Mouse (Mus musculus): ENCODE data around the gene Ralgps1.
"Not testable (repeated sequence)": the region's sequence is repeated elsewhere in the genome, so short reads cannot be mapped to it uniquely, and the experiment has no call there.

The Ralgps1 gene

DNA sequence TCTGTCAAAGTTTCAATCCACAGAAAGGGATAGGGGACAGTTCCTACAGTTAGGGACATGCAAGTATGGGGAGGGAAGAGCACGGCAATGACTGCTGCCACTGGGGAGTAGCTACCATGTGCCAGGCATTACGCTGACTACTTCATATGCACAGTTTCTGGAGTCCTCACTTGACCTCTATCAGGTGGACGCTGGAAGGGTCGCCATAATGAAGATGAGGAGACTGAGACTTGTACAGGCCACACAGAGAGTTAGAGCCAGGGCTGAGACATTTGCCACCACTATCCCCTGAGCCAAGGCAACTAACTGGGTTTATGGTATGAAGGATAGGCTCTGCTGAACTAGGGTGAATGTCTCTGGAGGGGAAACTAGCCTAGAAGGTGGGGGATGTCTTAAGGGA is 233.6 kb downstream of the Ralgps1 start:
- no peak for DNase-seq (ENCODE audit: extremely low spot score, low spot score)

DNA sequence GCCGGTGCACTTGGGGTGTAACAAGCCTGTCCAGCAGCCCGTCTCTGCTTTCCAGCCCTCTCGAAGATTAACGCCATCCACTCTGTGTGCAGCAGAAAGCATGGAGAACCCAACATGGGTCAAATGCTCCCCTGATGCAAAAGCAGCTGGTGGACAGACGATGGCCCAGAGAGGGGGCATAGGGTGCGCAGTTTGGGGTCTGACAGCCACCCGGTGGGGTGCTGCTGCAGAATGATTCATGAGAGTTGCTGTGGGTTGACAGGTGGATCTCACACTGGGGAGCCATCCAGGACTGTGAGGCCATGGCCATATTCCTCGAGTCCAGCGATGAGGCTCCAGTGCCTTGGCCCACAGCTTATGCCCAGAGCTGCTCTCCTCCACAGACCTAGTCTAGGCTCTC is 234.0 kb downstream of the Ralgps1 start:
- no peak for DNase-seq (ENCODE audit: extremely low spot score, low spot score)

DNA sequence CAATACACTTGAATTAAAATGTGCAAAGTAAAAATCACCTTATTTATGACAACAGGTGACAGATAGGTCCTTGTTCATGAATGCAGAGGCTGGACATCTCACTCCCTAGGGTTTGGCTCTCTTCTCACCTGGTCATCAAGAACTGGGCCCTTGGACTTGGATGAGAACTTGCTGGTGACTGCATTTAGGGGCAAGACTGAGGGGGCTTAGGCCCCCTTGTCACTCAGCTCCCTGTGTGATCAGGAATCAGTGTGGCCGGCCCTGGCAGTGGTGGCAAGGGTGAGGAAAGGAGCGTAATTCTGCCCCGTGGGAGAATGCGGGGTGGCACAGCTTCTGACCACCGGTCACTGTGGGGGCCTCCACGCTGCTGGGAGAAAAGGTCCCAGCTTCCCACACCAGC is 234.9 kb downstream of the Ralgps1 start:
- no peak for DNase-seq (ENCODE audit: extremely low spot score, low spot score)

DNA sequence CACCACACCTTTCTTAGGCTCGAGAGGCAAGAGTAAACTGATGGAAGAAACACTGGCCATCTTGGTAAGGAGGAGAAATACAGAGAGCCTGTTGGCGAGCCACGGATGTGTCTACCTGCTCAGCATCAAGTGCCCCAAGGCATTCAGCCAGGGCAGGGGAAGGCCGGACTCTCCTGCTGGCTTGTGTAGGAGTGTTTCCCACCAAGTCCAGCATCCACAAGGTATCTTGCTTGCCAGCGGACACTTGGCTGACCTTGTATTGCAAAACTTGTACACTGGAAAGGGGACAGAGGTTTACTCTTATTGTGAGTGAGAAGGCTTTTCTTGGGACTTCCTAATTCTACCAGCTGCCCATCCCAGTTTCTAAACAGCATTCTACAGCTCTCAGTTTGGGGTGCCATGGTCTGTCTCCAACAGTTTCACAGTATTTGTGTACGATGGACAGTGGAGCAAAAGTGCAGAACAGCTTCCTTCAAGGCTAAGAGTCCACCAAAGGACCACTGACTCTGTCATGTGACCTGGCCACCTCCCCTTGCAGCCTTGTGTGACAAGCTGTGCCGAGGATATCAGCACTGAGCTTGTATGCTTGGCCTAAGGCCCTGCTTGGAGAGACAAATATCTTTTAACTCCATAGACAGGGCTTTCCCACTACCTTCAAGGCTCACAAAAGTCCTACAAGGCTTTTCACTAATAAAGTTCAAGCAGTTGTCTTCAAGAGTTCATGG is 236.4 kb downstream of the Ralgps1 start:
- DNase-seq (ENCODE audit: extremely low spot score, low spot score): no peak

DNA sequence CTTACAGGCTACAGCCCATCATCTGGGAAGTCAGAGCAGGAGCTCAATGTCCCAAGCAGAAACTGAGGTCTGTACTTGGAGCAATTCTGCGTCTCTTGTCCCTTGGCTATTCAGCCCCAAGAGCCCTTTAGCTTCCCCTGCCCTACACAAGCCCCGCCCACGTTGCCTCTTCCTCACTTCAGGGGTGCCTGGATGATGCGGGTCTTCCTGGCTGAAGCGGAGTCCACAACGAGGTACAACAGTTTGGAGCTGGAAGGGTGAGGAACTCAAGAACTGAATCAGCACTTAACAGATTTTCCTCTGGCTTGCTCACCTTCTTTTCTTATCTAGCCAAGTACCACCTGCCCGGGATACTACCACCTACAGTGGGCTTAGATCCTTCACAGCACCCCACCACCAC is 239.0 kb downstream of the Ralgps1 start:
- no peak for DNase-seq (ENCODE audit: extremely low spot score, low spot score)

DNA sequence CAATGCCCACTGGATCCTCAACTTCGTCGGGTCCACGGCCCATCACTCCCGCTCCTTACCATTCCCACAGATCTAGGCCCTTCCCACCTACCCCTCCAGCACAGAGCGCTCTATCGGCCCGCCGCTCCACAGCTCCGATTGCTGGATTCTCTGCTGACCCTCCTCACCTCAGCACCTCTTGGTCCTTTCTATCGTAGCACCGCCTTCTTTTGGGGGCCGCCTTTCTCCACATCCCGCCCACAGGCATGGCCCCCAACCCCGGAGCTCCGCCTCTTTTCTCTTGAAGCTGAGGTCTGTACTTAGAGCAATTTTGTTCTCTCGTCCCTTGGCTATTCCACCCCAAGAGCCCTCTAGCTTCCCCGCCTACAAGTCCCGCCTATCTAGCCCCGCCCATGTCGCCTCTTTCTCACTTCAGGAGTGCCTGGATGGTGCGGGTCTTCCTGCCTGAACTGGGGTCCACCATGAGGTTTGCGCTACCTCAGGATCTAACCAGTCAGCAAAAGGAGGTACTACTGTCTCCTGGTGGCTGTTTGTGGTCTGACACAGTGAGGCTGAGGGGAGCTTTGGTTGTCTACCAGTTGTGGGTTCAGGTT is 239.7 kb downstream of the Ralgps1 start, which contains the start of gene Garnl3:
Gene Garnl3 (minus strand): TSS at position 155 of the 593 bp plus-strand sequence.
- peak; percentile 48 for DNase-seq (ENCODE audit: extremely low spot score, low spot score)

DNA sequence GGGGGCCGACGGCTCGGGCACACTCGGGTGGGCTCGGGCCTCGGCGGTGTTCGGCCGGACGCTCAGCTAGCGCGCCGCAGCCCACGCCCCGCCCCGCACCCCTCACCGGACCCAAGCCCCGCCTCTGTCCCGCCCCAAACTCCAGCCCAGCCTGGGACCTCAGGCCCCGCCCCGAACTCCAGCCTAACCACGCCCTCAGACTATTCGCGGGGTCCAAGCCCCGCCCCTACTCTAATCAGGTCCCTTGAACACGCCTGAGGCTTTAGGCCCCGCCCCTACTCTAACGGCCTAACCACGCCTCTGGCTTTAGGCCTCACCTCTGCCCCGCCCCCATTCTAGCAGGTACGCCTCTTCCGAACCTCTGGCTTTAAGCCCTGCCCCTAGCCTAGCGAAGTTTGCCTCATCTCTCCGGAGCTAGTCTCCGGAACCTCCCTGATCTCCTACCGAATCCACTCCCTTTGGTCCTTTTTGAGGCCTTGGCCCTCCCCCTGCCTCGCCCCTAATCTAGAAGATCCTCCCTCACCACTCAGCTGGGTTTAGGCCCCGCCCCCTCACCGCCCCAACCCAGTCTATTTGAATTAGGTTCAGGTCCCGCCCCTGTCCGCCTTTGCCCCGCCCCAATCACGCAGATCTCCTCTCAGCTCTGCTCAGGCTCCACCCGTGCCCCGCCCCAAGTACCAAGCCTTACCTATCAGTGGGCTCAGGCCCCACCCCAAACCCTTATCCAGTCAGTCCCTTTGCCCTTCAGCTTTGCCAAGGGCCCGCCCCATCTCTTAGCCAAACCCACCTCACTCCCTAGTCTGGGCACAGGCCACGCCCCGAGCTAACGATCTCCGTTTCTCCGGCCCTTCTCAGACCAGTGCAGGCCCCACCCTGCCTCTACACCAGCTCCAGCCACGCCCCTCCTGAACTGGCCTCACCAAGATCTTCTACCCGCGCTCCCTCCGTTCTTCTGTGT is 240.5 kb downstream of the Ralgps1 start:
- peak; percentile 98 for DNase-seq (ENCODE audit: extremely low spot score, low spot score)

DNA sequence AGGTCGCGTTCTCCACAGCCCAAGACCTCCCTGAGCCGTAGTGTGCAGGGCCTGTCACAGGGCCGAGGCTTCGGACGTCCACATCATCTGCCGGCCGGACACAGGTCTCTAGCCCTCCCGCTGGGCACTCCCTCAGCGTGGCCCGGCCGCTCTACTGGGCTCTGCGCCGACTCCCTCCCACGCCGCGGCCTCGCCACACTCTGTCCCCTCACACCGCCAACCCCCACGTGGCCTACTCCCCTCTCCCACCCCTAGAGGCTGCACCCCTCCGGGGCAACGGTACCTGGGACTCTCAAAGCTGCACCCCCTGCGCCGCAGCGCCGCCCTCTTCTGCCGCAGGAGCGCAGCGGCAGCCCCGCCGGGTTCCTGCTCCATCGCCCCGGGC is 241.2 kb downstream of the Ralgps1 start:
- DNase-seq (ENCODE audit: extremely low spot score, low spot score): no peak

DNA sequence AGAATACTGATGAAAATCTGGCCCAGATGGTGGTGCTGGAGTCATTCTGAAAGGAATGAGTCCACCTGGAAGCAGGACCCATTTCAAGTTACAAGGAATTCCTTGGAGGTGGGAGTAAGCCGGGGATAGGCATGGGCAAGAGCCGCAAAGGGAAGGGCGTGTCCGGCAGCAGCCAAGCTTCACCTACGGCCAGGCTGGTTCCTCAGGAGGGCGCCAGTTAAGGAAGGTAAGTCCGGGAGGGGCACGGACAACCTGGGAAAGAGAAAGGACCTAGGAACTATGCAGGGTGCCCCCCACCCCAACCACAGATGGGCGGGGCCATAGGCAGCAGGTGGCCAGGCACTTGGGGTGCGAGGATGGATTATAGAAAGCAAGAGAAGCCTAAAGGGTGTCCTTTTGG is 241.6 kb downstream of the Ralgps1 start:
- DNase-seq (ENCODE audit: extremely low spot score, low spot score): peak; percentile 20

DNA sequence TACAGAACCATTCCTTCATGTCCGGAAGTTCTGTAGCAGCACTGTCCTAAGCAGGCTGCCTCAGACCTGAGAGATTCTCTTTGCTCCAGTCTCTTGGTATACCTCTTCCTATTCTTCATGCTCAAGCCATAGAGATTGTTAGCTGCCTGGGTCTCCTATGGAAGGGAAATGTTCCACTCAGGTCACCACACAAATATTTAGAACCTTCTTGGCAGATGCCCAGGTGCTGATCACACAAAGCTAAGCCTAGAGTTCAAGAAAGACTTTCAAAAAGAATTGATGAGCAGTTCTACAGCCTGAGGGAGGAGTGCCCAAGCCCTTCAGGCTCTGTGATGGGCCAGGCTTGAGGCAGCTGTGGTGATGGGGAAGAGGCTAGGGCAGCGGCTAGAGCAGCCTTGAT is 242.3 kb downstream of the Ralgps1 start:
- no peak for DNase-seq (ENCODE audit: extremely low spot score, low spot score)

DNA sequence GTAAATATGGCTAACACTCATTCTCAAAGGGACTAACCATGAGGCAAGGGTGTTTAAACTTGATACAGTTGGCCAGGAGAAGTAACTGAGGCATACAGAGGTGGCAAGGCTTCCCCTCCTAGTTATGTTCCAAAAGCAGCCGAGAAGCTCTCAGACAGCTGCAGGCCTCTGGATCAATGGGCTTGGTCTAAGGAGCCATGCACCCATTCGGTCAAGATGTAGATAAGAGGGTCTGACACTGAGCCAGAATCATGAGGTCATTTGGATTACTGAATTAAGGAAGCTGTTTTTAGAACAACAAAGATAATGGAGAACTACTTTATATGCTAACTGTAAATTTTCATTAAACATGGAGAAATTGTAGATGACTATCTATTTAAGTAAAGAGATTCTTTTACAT is 244.0 kb downstream of the Ralgps1 start:
- no peak for DNase-seq (ENCODE audit: extremely low spot score, low spot score)

DNA sequence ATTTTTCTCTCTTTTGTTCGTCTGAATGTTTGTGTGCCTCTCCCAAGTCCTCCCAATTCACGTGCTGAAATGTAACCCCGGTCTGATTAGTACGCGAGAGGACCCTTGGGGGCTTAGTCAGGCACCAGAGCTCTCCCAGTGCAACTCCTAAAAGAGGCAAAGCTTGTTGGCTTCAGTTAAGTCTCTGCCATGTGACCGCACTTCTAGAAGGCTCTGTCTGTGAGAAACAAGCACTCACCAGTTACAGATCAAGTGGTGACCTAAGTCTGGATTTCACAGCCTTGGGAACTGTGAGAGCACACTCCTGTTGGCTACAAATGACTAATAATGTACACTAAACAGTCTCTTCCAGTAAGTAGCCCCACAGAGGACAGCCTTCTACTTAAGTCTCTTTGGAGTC is 248.4 kb downstream of the Ralgps1 start:
- DNase-seq (ENCODE audit: extremely low spot score, low spot score): no peak

DNA sequence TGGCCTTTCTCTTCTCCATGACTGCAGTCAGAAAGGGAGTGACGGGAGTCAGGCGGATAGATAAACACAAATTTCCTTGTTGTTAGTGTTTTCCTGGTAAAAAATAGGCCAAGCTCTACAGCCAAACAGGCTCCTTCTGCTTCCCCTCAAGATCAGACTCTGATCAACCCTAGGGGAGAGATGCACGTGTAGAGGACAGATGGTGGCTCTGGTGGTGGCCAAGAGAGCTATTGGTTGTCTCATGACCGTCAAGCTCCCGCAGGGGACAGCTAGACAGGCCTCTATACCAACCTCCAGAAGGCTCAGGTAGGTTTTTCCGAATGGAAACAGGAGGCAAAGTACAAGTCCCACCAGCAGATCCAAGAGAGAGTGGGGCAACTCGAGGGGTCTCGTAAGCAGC is 270.8 kb downstream of the Ralgps1 start:
- no peak for DNase-seq (ENCODE audit: extremely low spot score, low spot score)

DNA sequence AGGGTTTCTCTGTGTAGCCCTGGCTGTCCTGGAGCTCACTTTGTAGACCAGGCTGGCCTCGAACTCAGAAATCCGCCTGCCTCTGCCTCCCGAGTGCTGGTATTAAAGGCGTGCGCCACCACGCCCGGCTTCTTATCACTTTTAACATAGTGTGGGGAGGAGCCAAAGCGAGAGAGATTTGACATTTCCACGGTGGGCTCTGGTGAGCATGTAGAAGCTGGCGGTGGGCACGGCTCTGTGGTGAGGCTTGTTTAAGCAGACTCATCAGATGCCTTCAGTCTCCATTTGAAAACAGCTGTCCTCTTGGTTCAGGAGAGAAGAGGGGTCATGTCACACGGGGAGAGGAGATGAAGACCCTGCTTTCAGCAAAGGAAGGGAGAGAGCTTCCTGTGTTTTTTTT is 274.0 kb downstream of the Ralgps1 start:
- not testable (repeated sequence) for DNase-seq (ENCODE audit: extremely low spot score, low spot score)

DNA sequence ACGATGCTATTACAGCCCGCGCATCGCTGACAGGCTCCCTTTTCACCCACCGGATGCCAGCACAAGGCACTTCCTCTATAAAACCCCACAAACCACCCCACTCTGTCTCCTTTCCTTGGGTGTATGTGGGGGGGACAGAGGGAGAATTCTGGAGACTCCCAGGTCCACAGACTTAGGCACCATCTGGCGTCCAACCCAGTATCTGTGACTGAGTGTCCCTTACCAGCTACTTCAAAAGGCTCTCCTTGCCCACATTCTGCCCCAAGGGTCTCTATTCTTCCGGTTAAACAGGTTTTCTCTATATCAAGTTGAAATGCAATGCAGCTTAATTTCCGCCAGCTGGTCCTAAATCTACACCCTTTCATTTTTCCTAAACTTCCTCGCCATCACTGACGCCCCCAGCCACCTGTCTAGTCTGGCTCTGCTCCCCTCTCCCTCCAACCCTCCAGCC is 276.0 kb downstream of the Ralgps1 start:
- no peak for DNase-seq (ENCODE audit: extremely low spot score, low spot score)

DNA sequence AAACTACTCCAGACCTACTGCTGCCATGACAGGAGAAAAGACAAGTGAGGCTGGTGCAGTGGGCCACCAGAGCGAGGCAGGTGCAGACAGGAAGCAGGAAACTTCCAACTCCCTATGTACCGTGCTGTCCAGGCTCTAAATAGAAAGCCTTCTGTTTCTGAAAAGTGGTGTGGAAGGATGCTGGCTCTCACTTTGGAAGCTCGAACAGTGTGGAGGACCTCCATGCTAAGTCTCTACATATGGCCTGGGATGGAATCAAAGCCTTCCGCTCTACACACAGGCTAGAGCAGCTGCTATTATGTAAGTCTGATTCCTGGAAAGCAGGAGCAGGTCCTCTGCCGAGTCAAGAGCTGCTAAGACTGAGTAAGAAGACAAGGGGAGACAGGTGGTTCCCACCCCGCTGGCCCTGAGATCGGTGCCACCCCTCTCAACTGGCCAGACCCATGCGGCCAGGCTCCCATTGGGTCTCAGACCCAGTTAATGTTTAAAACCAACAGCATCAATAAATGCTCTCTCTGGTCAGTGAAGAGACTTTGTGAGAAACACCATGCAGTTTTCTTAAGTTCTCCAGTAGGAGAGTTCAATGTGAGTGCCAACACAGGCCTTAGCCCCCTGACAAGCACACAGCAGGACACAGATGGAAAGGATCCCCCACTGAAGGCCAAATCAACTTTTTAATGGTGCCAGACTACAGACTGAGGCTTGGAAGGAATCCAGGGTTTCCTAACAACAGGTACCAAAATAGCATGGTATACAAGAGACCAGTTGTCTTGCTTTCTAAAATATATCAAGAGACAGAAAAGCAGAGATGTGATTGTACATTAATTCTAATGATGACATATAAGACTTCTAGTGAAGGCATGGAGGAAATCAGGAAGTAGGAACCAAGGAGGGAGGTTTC is 280.4 kb downstream of the Ralgps1 start:
- no peak for DNase-seq (ENCODE audit: extremely low spot score, low spot score)

DNA sequence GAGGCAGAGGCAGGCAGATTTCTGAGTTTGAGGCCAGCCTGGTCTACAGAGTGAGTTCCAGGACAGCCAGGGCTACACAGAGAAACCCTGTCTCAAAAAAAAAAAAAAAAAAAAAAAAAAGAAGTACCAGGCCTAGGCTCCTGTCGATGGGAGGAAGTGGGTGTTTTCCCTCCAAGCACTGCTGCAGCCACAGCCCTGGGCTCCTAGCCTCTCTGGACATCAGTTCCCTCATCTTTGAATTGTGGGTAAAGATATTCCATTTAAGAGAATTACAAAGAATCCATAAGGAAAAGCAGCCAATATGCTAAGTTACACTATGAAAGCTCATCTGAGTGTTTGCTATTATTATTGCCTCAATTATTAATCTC is 281.3 kb downstream of the Ralgps1 start:
- DNase-seq (ENCODE audit: extremely low spot score, low spot score): not testable (repeated sequence)

DNA sequence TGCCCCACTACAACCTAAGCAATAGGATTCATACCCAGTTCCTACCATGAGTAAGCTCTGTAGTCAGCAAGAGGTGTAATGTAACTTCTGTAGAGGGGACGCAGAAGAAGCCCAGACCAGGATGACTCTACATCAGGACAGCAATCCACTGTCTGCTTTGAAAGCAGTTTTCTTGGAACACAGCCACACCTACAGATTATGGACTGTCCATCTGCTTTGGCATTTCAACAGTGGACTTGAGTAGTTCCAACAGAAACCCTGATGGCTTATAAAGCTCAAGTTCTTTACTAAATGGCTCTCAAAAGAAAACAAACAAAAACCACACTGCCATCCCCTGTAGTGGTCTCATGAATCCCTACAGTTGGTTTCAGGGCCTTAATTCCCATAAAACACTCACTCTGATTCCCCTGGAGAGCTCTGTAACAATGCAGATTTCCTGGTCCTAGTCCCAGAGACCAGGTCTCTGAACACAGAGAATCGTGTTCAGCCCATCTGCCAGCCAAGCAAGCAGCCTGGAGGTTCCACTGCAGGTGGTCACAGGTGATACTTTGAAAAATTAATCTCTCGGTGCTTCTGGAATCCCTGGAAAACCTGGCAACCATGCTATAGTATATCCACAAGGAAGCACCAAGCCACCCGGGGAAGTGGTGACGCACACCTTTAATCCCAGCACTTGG is 281.8 kb downstream of the Ralgps1 start:
- no peak for DNase-seq (ENCODE audit: extremely low spot score, low spot score)

DNA sequence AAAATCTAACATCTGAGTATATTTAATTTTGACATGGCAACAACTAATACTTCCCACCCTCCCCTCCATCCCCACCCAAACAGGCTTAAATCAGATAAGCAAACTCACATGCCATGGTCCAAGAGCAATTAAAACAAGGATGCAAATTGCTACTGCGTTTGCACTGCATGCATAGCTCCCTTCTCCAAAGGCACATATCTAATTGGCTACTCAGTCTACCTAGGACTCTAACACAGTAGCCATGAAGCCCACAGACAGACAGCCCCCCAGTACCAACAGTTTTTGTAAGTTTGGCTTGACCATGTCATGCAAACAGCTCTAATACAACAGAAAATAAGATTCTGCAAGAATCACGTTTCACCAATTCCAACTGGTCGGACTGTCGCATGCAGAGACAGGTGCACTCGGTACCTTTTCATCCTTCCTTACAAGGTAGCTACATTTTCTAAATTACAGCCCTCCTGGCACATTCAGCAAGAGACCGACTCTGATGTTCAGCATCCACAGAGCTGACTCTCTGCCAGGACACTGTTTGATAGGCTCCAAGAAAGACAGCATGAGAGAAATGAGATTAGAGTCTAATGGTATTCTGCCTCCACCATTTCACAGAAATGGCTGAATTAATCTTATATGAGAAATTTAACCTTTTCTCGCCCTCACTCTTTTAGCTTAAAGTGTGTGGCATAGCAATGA is 284.5 kb downstream of the Ralgps1 start:
- no peak for DNase-seq (ENCODE audit: extremely low spot score, low spot score)

DNA sequence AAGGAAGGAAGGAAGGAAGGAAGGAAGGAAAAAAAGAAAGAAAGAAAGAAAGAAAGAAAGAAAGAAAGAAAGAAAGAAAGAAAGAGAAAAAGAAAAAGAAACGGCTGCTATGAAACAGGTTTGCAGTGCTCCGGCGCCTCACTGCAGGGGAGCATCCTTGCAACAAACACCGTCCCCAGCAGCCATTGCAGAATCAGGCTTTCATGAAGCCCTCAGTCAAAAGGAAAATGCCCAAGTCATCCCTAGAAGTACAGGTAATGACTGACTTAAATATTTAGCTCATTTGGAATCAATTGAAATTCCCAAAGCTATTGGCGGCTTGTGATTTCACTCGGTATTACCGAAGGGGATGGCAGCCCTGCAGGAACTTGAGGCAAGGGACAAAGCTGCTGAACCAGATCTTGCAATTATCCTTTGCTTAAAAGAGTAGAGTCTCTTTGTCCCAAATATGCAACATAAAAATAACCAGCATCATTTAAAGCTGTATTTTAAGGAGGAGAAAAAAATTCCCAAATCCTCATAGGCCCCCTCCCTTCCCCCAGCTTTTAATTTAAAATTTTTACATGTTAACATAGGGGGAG is 285.2 kb downstream of the Ralgps1 start:
- DNase-seq (ENCODE audit: extremely low spot score, low spot score): no peak

All from neural tube, embryonic 10.5 days (tissue).